Mouse (Mus musculus): ENCODE data around the gene Foxn2.
"Not testable (repeated sequence)": the region's sequence is repeated elsewhere in the genome, so short reads cannot be mapped to it uniquely, and the experiment has no call there.

Gene Foxn2

GRCm38 (mm10) chr17:88440285-88441000 lies at the start of gene Foxn2:
TSS of gene Foxn2 (plus strand) at chr17:88440711.
- in situ Hi-C loops (cut with MseI, MboI) = no loop called here

DNA sequence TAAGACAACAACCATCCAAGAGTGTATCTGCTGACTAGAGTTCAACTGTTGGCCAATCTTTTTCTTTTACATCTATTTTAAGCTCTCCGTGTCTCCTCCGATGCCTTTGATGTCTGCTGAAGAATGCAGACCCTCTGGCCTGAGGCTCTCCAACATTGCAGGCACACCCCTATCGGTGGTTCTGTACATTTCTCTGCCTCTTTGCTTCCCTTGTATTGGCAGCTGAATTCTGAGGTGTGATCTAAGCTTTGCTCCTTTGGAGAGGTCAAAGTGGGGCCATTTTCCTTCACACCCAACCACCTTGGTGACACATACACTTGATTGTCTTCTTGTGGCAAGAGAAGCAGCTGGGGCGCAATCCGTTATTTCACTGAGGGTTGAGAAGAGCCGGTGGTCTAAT lies 43.0 kb upstream of the Foxn2 start:
- in situ Hi-C loops (cut with MseI, MboI) = no loop called here

DNA sequence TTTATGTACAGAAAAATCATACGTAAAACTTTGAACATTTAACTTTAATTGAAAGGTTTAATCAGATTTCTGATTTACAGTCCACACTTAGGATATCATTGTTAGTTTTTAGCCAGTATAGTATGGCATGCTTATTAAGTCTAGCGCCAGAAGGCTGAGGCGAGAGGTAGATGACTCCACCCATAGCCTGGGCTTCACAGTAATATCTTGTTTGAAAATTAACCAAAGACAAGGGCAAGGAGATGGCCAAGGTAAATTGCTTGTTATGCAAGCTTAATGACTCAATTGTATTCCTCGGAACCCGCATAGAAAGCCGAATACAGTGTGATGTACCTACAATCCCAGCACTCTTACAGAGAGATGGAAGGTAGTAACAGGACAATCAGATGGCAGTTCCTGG lies 42.4 kb upstream of the Foxn2 start:
- in situ Hi-C loops (cut with MseI, MboI) = no loop called here

DNA sequence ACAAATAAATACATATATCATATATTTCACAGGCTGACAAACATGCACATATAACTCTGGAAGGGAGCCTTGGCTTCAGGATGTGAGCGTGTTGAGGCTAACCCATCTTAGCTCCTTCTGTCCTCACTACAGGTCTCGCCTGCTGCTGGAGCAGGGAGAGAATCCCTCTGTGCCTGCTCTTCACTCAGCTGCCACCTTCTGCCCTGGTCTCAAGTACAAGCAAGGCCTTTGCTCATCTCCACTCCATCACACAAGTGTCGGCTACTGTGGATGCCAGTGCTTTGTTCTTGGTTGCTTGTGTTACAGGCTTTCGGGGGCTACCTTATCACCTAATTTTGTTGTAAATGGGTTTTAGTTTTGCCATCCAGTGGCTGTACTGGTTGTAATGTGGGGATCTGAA lies 41.7 kb upstream of the Foxn2 start:
- in situ Hi-C loops (cut with MseI, MboI) = no loop called here

- in situ Hi-C loops (cut with MseI, MboI) = no loop called here
Measured at GRCm38 (mm10) chr17:88400122-88400521, 40.4 kb upstream of the Foxn2 start.

- in situ Hi-C loops (cut with MseI, MboI) = no loop called here
Measured at GRCm38 (mm10) chr17:88400702-88401475, 39.6 kb upstream of the Foxn2 start.

DNA sequence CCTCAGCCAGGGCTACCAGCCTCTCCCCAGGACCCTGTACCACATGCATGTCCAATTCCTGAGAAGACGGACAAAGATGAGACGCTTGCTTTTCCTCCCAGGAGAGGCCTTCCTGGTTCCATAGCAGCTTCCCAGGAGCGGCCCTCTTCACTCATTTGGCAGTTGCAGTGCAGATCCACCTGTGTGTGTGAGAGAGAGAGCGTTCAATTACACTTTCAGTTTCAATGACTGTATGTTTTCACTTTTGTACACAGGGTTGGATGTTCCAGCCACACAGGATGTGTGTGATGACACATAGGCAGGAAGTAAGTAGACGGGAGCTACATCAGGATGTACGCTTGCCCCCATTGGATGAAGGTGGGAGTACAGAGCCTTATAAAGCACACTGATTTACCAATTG lies 37.2 kb upstream of the Foxn2 start:
- in situ Hi-C loops (cut with MseI, MboI) = no loop called here

GRCm38 (mm10) chr17:88404471-88404870 lies 36.0 kb upstream of the Foxn2 start:
- in situ Hi-C loops (cut with MseI, MboI) = no loop called here

DNA sequence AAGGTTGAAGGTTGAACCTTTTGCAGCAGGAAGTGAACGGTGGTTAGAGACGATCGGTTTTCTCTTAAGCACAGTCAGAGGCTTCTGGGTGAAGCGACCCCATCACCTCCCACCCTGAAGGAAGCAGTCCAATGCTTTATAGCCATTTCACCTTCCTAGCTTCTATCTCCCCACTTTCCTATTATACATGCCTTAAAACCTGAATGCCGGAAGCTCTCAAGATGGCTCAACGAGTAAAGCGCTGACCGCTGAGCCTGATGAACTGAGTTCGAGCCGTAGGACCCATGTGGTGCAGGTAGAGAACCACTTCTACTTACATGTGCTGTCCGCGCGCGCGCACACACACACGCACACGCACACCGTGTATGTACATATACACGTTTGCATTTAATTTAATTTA lies 35.4 kb upstream of the Foxn2 start:
- in situ Hi-C loops (cut with MseI, MboI) = no loop called here

- in situ Hi-C loops (cut with MseI, MboI) = no loop called here
Measured at GRCm38 (mm10) chr17:88409706-88410105, 30.8 kb upstream of the Foxn2 start.

- in situ Hi-C loops (cut with MseI, MboI) = no loop called here
Measured at GRCm38 (mm10) chr17:88413155-88413836, 27.2 kb upstream of the Foxn2 start.

- in situ Hi-C loops (cut with MseI, MboI) = no loop called here
Measured at GRCm38 (mm10) chr17:88420426-88420825, 20.1 kb upstream of the Foxn2 start.

- in situ Hi-C loops (cut with MseI, MboI) = no loop called here
Measured at GRCm38 (mm10) chr17:88421246-88421645, 19.3 kb upstream of the Foxn2 start.

DNA sequence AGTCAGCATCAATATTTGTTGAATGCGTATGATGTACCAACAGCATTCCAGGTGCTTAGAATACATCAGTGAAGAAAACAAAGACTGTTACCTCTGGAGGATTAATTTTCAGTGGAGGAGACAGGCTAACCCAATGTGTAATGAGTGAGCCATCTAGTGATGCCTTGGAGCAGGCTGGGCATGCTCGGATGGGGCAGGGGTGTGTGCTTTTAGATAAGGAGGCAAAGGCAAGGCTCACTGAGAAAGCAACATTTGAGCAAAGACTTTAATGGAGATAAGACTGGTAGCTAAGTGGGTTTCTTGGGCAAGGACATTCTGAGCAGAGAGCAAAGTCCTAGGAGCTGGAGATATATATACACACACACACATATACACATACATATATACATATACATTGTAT lies 9.8 kb upstream of the Foxn2 start:
- in situ Hi-C loops (cut with MseI, MboI) = no loop called here

DNA sequence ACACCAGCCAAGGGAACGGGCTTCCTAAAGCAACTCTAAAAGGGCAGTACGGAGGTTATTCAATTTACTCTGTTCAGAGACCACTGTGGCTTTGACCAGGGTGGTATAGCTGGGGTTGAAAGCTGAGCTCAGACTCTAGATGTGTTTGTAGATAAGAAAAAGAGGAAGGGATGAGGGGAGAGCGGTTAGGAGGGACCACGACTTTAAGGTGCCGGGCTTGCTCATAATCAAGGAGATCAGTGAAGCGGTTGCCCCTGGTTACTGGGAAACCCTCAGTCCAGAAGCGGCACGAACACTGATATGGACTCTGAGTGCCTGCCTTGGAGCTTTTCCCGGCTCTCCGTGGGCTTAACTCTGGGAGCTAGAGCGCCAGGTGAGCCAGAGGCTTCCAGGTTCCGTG lies 9.0 kb upstream of the Foxn2 start:
- in situ Hi-C loops (cut with MseI, MboI) = no loop called here

GRCm38 (mm10) chr17:88431987-88432386 lies 8.5 kb upstream of the Foxn2 start:
- in situ Hi-C loops (cut with MseI, MboI) = no loop called here

GRCm38 (mm10) chr17:88435322-88435721 lies 5.2 kb upstream of the Foxn2 start:
- in situ Hi-C loops (cut with MseI, MboI) = no loop called here

DNA sequence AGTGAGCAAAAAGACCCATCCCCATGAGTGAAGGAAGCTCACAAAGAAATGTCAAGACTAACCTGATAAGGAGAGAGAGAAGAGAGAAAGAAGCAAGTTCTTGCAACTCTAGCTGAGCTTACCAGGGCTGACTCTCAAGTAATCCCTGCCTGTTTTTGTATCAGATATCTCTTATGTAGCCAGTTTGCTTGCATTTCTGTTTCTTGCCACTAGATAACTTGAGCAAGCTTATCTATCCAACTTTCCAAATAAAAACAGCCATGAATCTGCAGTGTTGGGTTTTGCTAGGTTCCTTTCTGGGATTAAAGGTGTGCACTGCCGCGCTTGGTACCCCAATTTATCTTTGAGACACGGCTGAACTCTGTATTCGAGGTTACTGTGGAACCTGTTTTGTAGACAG lies 4.2 kb upstream of the Foxn2 start:
- in situ Hi-C loops (cut with MseI, MboI) = no loop called here

DNA sequence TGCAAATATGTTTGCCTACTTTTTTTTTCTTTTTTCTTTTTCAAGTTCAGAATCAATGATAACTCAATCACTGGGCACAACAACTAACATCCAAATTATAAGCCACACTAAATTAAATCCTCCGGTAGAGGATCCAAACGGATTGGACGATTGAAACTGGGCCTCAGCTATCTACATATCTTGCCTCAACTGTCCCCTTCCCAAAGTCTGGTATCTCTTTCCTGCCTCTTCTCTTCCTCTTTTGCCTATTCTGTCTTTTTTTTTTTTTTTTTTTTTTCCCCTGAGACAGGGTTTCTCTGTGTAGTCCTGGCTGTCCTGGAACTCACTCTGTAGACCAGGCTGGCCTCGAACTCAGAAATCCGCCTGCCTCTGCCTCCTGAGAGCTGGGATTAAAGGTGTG lies 3.8 kb upstream of the Foxn2 start:
- in situ Hi-C loops (cut with MseI, MboI) = not testable (repeated sequence)

DNA sequence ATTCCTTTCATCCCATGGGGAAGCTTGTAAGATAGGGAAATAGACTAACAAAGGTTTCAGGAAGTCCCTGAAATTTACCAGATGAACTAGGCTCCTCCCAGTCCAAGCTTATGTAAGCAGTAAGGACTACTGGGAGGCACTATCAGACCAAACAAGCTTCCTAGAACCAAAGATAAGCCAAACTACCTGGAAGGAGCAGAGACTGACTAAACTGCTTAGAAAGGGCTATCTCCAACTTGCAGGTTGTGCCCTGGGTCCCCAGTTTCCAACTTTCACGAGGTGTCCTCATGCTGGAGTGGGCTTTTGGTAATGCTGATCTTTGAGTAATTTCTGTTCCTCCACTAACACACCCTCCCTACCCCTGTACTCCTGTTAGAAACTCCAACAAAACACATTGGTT lies 3.1 kb upstream of the Foxn2 start:
- in situ Hi-C loops (cut with MseI, MboI) = no loop called here

DNA sequence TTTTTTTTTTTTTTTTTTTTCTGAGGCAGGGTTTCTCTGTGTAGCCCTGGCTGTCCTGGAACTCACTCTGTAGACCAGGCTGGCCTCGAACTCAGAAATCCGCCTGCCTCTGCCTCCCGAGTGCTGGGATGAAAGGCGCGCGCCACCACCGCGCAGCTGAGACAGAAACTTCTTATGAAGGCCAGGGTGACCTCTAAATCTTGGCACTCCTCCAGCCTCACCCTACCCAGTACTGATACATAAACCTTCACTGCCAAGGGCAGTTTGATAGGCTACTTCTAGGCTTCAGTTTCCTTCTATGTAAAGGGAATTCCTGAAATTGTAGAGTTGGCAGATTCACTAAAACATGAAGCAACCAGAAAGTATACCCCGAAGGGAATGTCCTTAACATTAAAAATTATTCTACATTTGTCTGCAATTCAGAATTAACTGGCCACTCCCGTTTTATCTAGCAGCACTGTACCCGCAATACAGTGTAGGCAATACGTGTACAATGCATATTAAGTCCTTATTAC lies 918 bp upstream of the Foxn2 start:
- in situ Hi-C loops (cut with MseI, MboI) = no loop called here

DNA sequence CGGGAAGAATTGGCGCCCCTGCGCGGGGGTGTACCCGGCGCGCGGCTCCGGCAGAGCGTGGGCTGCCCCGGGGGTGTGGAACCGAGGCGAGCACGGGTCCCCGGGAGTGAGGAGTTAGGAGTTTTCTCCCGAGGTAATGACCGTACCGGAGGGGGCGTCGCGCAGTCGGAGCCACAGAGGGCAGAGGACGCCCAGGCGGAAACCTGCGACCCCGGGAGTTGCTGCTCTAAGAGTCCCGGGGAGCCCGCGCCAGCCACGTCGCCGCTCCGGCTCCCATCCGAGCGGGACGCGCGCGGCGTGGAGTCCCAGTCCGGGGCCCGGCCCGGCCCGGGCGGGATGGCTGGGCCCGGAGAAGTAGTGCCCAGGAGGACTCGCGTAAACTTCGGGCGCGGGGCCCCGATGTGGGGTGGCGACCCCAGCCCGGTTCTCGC lies 505 bp downstream of the Foxn2 start:
- in situ Hi-C loops (cut with MseI, MboI) = no loop called here
